Mouse (Mus musculus): ENCODE results near the gene Ophn1.

DNA sequence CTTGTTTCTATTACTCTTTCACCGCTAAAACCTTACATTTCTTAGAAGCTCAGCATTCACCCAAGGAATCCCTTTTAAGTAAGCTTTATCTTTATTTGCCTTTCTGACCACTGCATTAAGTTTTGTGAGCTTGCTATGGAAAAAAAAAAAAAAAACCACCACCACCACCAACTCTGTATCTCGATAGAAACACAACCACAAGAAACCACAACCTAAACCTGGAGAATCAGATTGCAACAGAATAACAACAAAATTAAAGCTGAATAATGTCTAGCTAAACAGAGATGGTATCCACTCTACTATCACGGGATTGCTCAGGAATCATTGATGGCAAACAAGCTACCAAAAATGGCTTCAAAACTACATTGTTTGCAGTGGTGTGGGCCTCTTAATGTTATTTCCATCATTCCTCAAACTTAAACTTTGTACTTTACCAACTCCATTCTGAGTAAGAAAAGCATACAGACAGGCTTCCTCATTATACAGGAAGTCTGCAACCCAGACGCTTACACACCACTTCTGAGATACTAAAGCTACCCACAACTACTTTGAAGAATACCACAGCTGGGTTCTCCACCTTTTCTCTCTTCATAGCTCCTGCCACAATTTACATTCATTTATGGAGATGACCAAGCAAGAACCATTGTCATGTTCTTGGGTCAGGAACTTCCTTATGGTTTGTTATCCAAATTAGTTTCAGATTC lies 116.4 kb downstream of the Ophn1 start:
- TF ChIP-seq CTCF (IDR thresholded peaks at IDR 0.05 in 2 of 3, conservative IDR thresholded peaks at IDR 0.05 in 1 of 3; ENCODE audit: control insufficient read depth in 1 of 3, insufficient read depth in 1 of 3, low read depth in 2 of 3, low read length in 3 of 3, poor library complexity in 1 of 3, severe bottlenecking in 1 of 3) (no peak), TAL1 (IDR thresholded peaks at IDR 0.05; ENCODE audit: low read length) (no peak)
